Mouse (Mus musculus) ES-Bruce4 (cell line): ENCODE results near the gene Phc2.

Source experiments
- CTCF ChIP-seq: IDR thresholded peaks from one replicate; pipeline ENCODE4 v1.8.1; 2011; ENCODE audit warnings: low read depth, low read length
- POLR2A ChIP-seq: IDR thresholded peaks from one replicate; pipeline ENCODE4 v1.8.1; 2011; ENCODE audit warnings: low read length; ENCODE audit not compliant: insufficient read depth

GRCm38 (mm10) chr4:128606586-128606985 lies 47.9 kb upstream of the Phc2 start:
- TF ChIP-seq CTCF (no peak), POLR2A (no peak)
